Mouse (Mus musculus) heart, embryonic 13.5 days (tissue): ENCODE data around the gene Psmc2. TPM values are rescaled to one million over a fixed set of nuclear protein-coding genes. Genes with fewer than 3 reads are reported as not detected.

Source experiments
- ATAC-seq: fragments of 200-750 bp; cut with Nextera tagmentation; 2 replicates; pipeline ENCODE4 v1.8.0; 2017; ENCODE audit warnings: moderate TSS enrichment; ENCODE audit not compliant: insufficient number of reproducible peaks, low FRiP score, low TSS enrichment; ENCODE audit errors: extremely low read depth
- H3K27ac ChIP-seq: fragments of 300-500 bp; sonication (generic); replicated peaks from 2 replicates; pipeline ENCODE4 v1.5.1; 2015; ENCODE audit warnings: moderate library complexity, mild to moderate bottlenecking, inconsistent platforms
- H3K27me3 ChIP-seq: fragments of 300-500 bp; sonication (generic); replicated peaks from 2 replicates; pipeline ENCODE4 v1.6.1; 2015; ENCODE audit warnings: mild to moderate bottlenecking, inconsistent platforms
- H3K36me3 ChIP-seq: fragments of 300-500 bp; sonication (generic); 2 replicates; pipeline ENCODE4 v1.6.1; 2015; ENCODE audit warnings: mild to moderate bottlenecking, inconsistent platforms
- H3K4me1 ChIP-seq: fragments of 300-500 bp; sonication (generic); 2 replicates; pipeline ENCODE4 v1.6.1; 2015; ENCODE audit warnings: inconsistent platforms
- H3K4me2 ChIP-seq: fragments of 300-500 bp; sonication (generic); 2 replicates; pipeline ENCODE4 v1.6.1; 2015; ENCODE audit warnings: inconsistent platforms, mild to moderate bottlenecking, moderate library complexity
- H3K4me3 ChIP-seq: fragments of 300-500 bp; sonication (generic); 2 replicates; pipeline ENCODE4 v1.5.1; 2015; ENCODE audit warnings: moderate library complexity, mild to moderate bottlenecking, inconsistent platforms
- H3K9ac ChIP-seq: fragments of 300-500 bp; sonication (generic); 2 replicates; pipeline ENCODE4 v1.6.1; 2015; ENCODE audit warnings: inconsistent platforms, mild to moderate bottlenecking, moderate library complexity
- H3K9me3 ChIP-seq: fragments of 300-500 bp; sonication (generic); 2 replicates; pipeline ENCODE4 v1.6.1; 2016; ENCODE audit warnings: inconsistent platforms
- WGBS: fragments of 180-500 bp; shearing (Covaris S2); methylation state at CpG from one replicate; pipeline ENCODE4 v1.1.7; 2015; ENCODE audit warnings: mixed read lengths; 5-methylcytosine and 5-hydroxymethylcytosine counted together
- polyA plus RNA-seq: library from polyadenylated mRNA; unstranded; fragments of >200 nt; fragmentation: Nextera tagmentation; extraction: Ambion mirVana; gene quantifications from 2 replicates; pipeline ENCODE4 v1.2.1, GENCODE M21; 2015

The Psmc2 gene
- polyA plus RNA-seq, result 138 and 158 TPM in 2 replicates

- Histone ChIP-seq H3K4me3 (peak within 1 kb of the TSS; percentile 98), H3K4me2 (peak within 1 kb of the TSS; percentile 96), H3K27ac (peak within 1 kb of the TSS; percentile 86), H3K9me3 (no peaks in the 10 kb centered on the region), H3K4me1 (peaks cover 26% of the 10 kb centered on the region), H3K27me3 (no peaks in the 10 kb centered on the region), H3K9ac (peak within 1 kb of the TSS; percentile 96), H3K36me3 (peaks cover 43% of the 10 kb centered on the region)
- peak; percentile 89 for ATAC-seq
- WGBS, result under 1% methylated on average over 37 of the region's 37 CpGs
Measured at GRCm38 (mm10) chr5:21785053-21785452, at the start of gene Psmc2, which contains the start of gene Dnajc2. Gene Psmc2 (plus strand): TSS chr5:21785283. Gene Dnajc2 (minus strand): TSS chr5:21785251.

GRCm38 (mm10) chr5:21735584-21735983, 49.5 kb upstream of the Psmc2 start:
- WGBS, result 19% methylated on average over 10 of the region's 10 CpGs
- no peak for ATAC-seq

GRCm38 (mm10) chr5:21736046-21736445, 49.0 kb upstream of the Psmc2 start:
- 73% methylated on average over 11 of the region's 11 CpGs for whole genome bisulfite sequencing
- ATAC-seq, result no peak
- no peak overlapping the region for H3K27ac ChIP-seq

More at GRCm38 (mm10) chr5:21735584-21735983, 49.5 kb upstream of the Psmc2 start:
- H3K4me3 ChIP-seq, result peak overlapping the region; percentile 39
- H3K9ac ChIP-seq, result peak overlapping the region; percentile 55
- H3K27ac ChIP-seq, result no peak overlapping the region
- H3K9me3 ChIP-seq, result no peaks in the 10 kb centered on the region
- peaks cover 29% of the 10 kb centered on the region for H3K4me1 ChIP-seq
- H3K4me2 ChIP-seq, result peak overlapping the region; percentile 57
- peaks cover 23% of the 10 kb centered on the region for H3K36me3 ChIP-seq
- H3K27me3 ChIP-seq, result no peaks in the 10 kb centered on the region

GRCm38 (mm10) chr5:21736956-21737585, 48.0 kb upstream of the Psmc2 start, which contains the start of gene Pmpcb:
Gene Pmpcb (plus strand): TSS chr5:21737141.
- WGBS, result under 1% methylated on average over 42 of the region's 42 CpGs

More at GRCm38 (mm10) chr5:21736046-21736445, 49.0 kb upstream of the Psmc2 start:
- H3K9ac ChIP-seq, result no peak overlapping the region
- peaks cover 29% of the 10 kb centered on the region for H3K4me1 ChIP-seq
- no peaks in the 10 kb centered on the region for H3K9me3 ChIP-seq
- H3K4me2 ChIP-seq, result no peak overlapping the region
- H3K4me3 ChIP-seq, result no peak overlapping the region
- peaks cover 25% of the 10 kb centered on the region for H3K36me3 ChIP-seq
- no peaks in the 10 kb centered on the region for H3K27me3 ChIP-seq

GRCm38 (mm10) chr5:21737620-21738019, 47.5 kb upstream of the Psmc2 start:
- no peaks in the 10 kb centered on the region for H3K27me3 ChIP-seq
- no peak overlapping the region; the same call in 1 of the 2 replicates for H3K27ac ChIP-seq
- H3K4me1 ChIP-seq, result peaks cover 25% of the 10 kb centered on the region
- H3K36me3 ChIP-seq, result peaks cover 41% of the 10 kb centered on the region
- 19% methylated on average over 10 of the region's 10 CpGs for WGBS
- no peak for ATAC-seq
- peak overlapping the region; percentile 93 for H3K9ac ChIP-seq
- no peaks in the 10 kb centered on the region for H3K9me3 ChIP-seq
- H3K4me3 ChIP-seq, result peak overlapping the region; percentile 86
- H3K4me2 ChIP-seq, result peak overlapping the region; percentile 78

More at GRCm38 (mm10) chr5:21736956-21737585, 48.0 kb upstream of the Psmc2 start, which contains the start of gene Pmpcb:
- H3K9ac ChIP-seq, result peak within 1 kb of the TSS; percentile 93
- no peaks in the 10 kb centered on the region for H3K9me3 ChIP-seq
- H3K4me3 ChIP-seq, result peak within 1 kb of the TSS; percentile 86
- peak within 1 kb of the TSS; percentile 55 for H3K27ac ChIP-seq
- peaks cover 35% of the 10 kb centered on the region for H3K36me3 ChIP-seq
- H3K4me1 ChIP-seq, result peaks cover 29% of the 10 kb centered on the region
- peak; percentile 52 for ATAC-seq
- H3K27me3 ChIP-seq, result no peaks in the 10 kb centered on the region
- peak within 1 kb of the TSS; percentile 78 for H3K4me2 ChIP-seq

GRCm38 (mm10) chr5:21739120-21739519, 46.0 kb upstream of the Psmc2 start:
- H3K4me3 ChIP-seq, result no peak overlapping the region
- H3K27me3 ChIP-seq, result no peaks in the 10 kb centered on the region
- no peak for ATAC-seq
- peaks cover 12% of the 10 kb centered on the region for H3K4me1 ChIP-seq
- H3K27ac ChIP-seq, result no peak overlapping the region
- H3K9ac ChIP-seq, result no peak overlapping the region
- 86% methylated on average over 11 of the region's 11 CpGs for WGBS
- H3K4me2 ChIP-seq, result no peak overlapping the region
- H3K9me3 ChIP-seq, result no peaks in the 10 kb centered on the region
- H3K36me3 ChIP-seq, result peaks cover 56% of the 10 kb centered on the region

GRCm38 (mm10) chr5:21739881-21740280, 45.2 kb upstream of the Psmc2 start:
- ATAC-seq, result no peak
- H3K4me3 ChIP-seq, result no peak overlapping the region
- H3K36me3 ChIP-seq, result peaks cover 63% of the 10 kb centered on the region
- no peaks in the 10 kb centered on the region for H3K27me3 ChIP-seq
- H3K9me3 ChIP-seq, result no peaks in the 10 kb centered on the region
- H3K27ac ChIP-seq, result no peak overlapping the region
- H3K4me1 ChIP-seq, result peaks cover 12% of the 10 kb centered on the region
- H3K4me2 ChIP-seq, result no peak overlapping the region
- 84% methylated on average over 13 of the region's 13 CpGs for WGBS
- H3K9ac ChIP-seq, result no peak overlapping the region

- Histone ChIP-seq H3K36me3 (peaks cover 98% of the 10 kb centered on the region), H3K4me3 (no peak overlapping the region), H3K9ac (no peak overlapping the region), H3K4me2 (no peak overlapping the region), H3K9me3 (no peaks in the 10 kb centered on the region), H3K27ac (no peak overlapping the region), H3K27me3 (no peaks in the 10 kb centered on the region), H3K4me1 (peaks cover under 1% of the 10 kb centered on the region; the same call in 1 of the 2 replicates)
- 94% methylated on average over 10 of the region's 10 CpGs for WGBS
- no peak for ATAC-seq
Measured at GRCm38 (mm10) chr5:21743606-21744005, 41.5 kb upstream of the Psmc2 start.

- Histone ChIP-seq H3K4me3 (no peak overlapping the region), H3K36me3 (peaks cover 98% of the 10 kb centered on the region), H3K9ac (no peak overlapping the region), H3K9me3 (no peaks in the 10 kb centered on the region), H3K27me3 (no peaks in the 10 kb centered on the region), H3K4me2 (no peak overlapping the region), H3K27ac (no peak overlapping the region), H3K4me1 (no peaks in the 10 kb centered on the region)
- no peak for ATAC-seq
Measured at GRCm38 (mm10) chr5:21744651-21745050, 40.4 kb upstream of the Psmc2 start.

GRCm38 (mm10) chr5:21745966-21746365, 39.1 kb upstream of the Psmc2 start:
- no peak overlapping the region for H3K9ac ChIP-seq
- H3K4me2 ChIP-seq, result no peak overlapping the region
- no peaks in the 10 kb centered on the region for H3K4me1 ChIP-seq
- 94% methylated on average over 7 of the region's 8 CpGs for WGBS
- ATAC-seq, result no peak
- no peak overlapping the region for H3K27ac ChIP-seq
- H3K27me3 ChIP-seq, result no peaks in the 10 kb centered on the region
- no peaks in the 10 kb centered on the region for H3K9me3 ChIP-seq
- H3K36me3 ChIP-seq, result peaks cover 100% of the 10 kb centered on the region
- H3K4me3 ChIP-seq, result no peak overlapping the region

GRCm38 (mm10) chr5:21768506-21768905, 16.6 kb upstream of the Psmc2 start:
- Histone ChIP-seq H3K4me2 (no peak overlapping the region), H3K4me1 (no peaks in the 10 kb centered on the region), H3K36me3 (peaks cover 77% of the 10 kb centered on the region), H3K27ac (no peak overlapping the region), H3K9me3 (no peaks in the 10 kb centered on the region), H3K4me3 (no peak overlapping the region), H3K9ac (no peak overlapping the region), H3K27me3 (no peaks in the 10 kb centered on the region)
- no peak for ATAC-seq
- WGBS, result 92% methylated on average over 4 of the region's 4 CpGs

- Histone ChIP-seq H3K4me1 (no peaks in the 10 kb centered on the region), H3K36me3 (peaks cover 77% of the 10 kb centered on the region), H3K4me3 (no peak overlapping the region), H3K9me3 (no peaks in the 10 kb centered on the region), H3K27me3 (no peaks in the 10 kb centered on the region), H3K9ac (no peak overlapping the region), H3K27ac (no peak overlapping the region), H3K4me2 (no peak overlapping the region)
- no peak for ATAC-seq
- 91% methylated on average over 6 of the region's 6 CpGs for WGBS
Measured at GRCm38 (mm10) chr5:21769841-21770240, 15.2 kb upstream of the Psmc2 start.
